Mouse (Mus musculus) bone marrow, adult 2 months (tissue): ENCODE measurements around the gene Smyd3. TPM values are rescaled to one million over a fixed set of nuclear protein-coding genes. Genes with fewer than 3 reads are reported as not detected.
A peak's percentile ranks its signal among the peaks of the same experiment; 100 is the strongest.

Experiments used
- H3K27ac ChIP-seq: fragments of 200-500 bp; 2 replicates; pipeline ENCODE4 v1.5.1; 2012; ENCODE audit warnings: low read depth, mild to moderate bottlenecking, control low read depth, inconsistent platforms, low read length; ENCODE audit not compliant: control insufficient read depth, poor library complexity, insufficient read depth
- H3K4me1 ChIP-seq: fragments of 200-500 bp; 2 replicates; pipeline ENCODE4 v1.6.1; 2011; ENCODE audit warnings: low read length; ENCODE audit not compliant: control insufficient read depth, insufficient read depth
- H3K4me3 ChIP-seq: fragments of 200-500 bp; replicated peaks from 2 replicates; pipeline ENCODE3; 2011; ENCODE audit warnings: mild to moderate bottlenecking, low read depth, low read length, control low read depth; ENCODE audit not compliant: control insufficient read depth
- CTCF ChIP-seq: fragments of 200-500 bp; IDR thresholded peaks from 2 replicates; pipeline ENCODE4 v1.5.1; 2011; ENCODE audit warnings: low read length, control low read depth; ENCODE audit not compliant: control insufficient read depth, insufficient read depth
- POLR2A ChIP-seq: fragments of 200-500 bp; IDR thresholded peaks from 2 replicates; pipeline ENCODE4 v1.6.1; 2011; ENCODE audit warnings: low read depth, mild to moderate bottlenecking, control low read depth, low read length, borderline replicate concordance; ENCODE audit not compliant: control insufficient read depth
- WGBS: fragments of 180-500 bp; shearing (Covaris S2); methylation state at CpG from one replicate; pipeline ENCODE4 v1.1.7; 2018; 5-methylcytosine and 5-hydroxymethylcytosine counted together
- polyA plus RNA-seq: library from polyadenylated mRNA; stranded (reverse); fragments of >200 nt; gene quantifications from 2 replicates; pipeline ENCODE4 v1.2.4, GENCODE M21; 2011; ENCODE audit warnings: low replicate concordance; ENCODE audit not compliant: missing spikeins, insufficient read depth, insufficient read length

Gene Smyd3
- polyA plus RNA-seq, 1 experiment: 20.8 TPM

GRCm38 (mm10) chr1:178961661-178962060, 556.2 kb downstream of the Smyd3 start:
- 87% methylated on average over 9 of the region's 9 CpGs for WGBS
- Histone ChIP-seq H3K27ac (no peak overlapping the region), H3K4me3 (no peak overlapping the region), H3K4me1 (no peaks in the 10 kb centered on the region)
- TF ChIP-seq POLR2A: no peak
- no peak for TF ChIP-seq CTCF

- TF ChIP-seq CTCF: peak; percentile 58
- no peak for TF ChIP-seq POLR2A
- H3K27ac ChIP-seq: no peak overlapping the region
- H3K4me3 ChIP-seq: no peak overlapping the region
- WGBS: 54% methylated on average over 7 of the region's 7 CpGs
- H3K4me1 ChIP-seq: no peaks in the 10 kb centered on the region
These were observed 557.8 kb downstream of the Smyd3 start for GRCm38 (mm10) chr1:178960015-178960559.

- H3K27ac ChIP-seq: no peak overlapping the region
- 89% methylated on average over 4 of the region's 4 CpGs for WGBS
These were observed 559.2 kb downstream of the Smyd3 start for GRCm38 (mm10) chr1:178958641-178959040.

GRCm38 (mm10) chr1:178952910-178953309, 564.9 kb downstream of the Smyd3 start:
- TF ChIP-seq POLR2A (no peak), CTCF (no peak)
- Histone ChIP-seq H3K27ac (no peak overlapping the region), H3K4me3 (no peak overlapping the region), H3K4me1 (no peaks in the 10 kb centered on the region)
- WGBS: 38% methylated on average over 12 of the region's 12 CpGs

More at GRCm38 (mm10) chr1:178958641-178959040, 559.2 kb downstream of the Smyd3 start:
- Histone ChIP-seq H3K4me3 (no peak overlapping the region), H3K4me1 (no peaks in the 10 kb centered on the region)
- no peak for TF ChIP-seq POLR2A
- TF ChIP-seq CTCF: no peak

- H3K4me3 ChIP-seq: no peak overlapping the region
- no peak overlapping the region for H3K27ac ChIP-seq
- no peaks in the 10 kb centered on the region for H3K4me1 ChIP-seq
- WGBS: 62% methylated on average over 7 of the region's 7 CpGs
- TF ChIP-seq CTCF: no peak
- no peak for TF ChIP-seq POLR2A
These were observed 575.4 kb downstream of the Smyd3 start for GRCm38 (mm10) chr1:178942251-178942963.

- no peak for TF ChIP-seq POLR2A
- TF ChIP-seq CTCF: no peak
- Histone ChIP-seq H3K4me1 (no peaks in the 10 kb centered on the region), H3K27ac (no peak overlapping the region), H3K4me3 (no peak overlapping the region)
- WGBS: 79% methylated on average over 4 of the region's 4 CpGs
These were observed 577.5 kb downstream of the Smyd3 start for GRCm38 (mm10) chr1:178940353-178940752.

GRCm38 (mm10) chr1:178936976-178937375, 580.9 kb downstream of the Smyd3 start:
- TF ChIP-seq CTCF: no peak
- TF ChIP-seq POLR2A: no peak
- 81% methylated on average over 2 of the region's 2 CpGs for WGBS
- H3K4me3 ChIP-seq: no peak overlapping the region
- no peak overlapping the region for H3K27ac ChIP-seq
- no peaks in the 10 kb centered on the region for H3K4me1 ChIP-seq

- Histone ChIP-seq H3K4me3 (no peak overlapping the region), H3K4me1 (no peaks in the 10 kb centered on the region), H3K27ac (no peak overlapping the region)
- 64% methylated on average over 4 of the region's 4 CpGs for WGBS
- TF ChIP-seq CTCF (no peak), POLR2A (no peak)
These were observed 581.4 kb downstream of the Smyd3 start for GRCm38 (mm10) chr1:178936457-178936856.
